Comparison of ENCODE assay signal across 8 mouse cellular contexts in genomic region chr10:128804271-128805091, GRCm38 (mm10). TPM values are rescaled to one million over a fixed set of nuclear protein-coding genes. Genes with fewer than 3 reads are reported as not detected.
DNase-seq lines count a peak whose midpoint lies in the region; ATAC-seq and TF ChIP-seq lines count a peak whose summit lies in the region.

Gene Tmem198b, minus strand, starts transcription at chr10:128804370.

- peak within 1 kb of the TSS; percentile 85 for H3K4me2 ChIP-seq in embryonic facial prominence, embryonic 13.5 days
- H3K4me2 ChIP-seq in kidney, embryonic 14.5 days (replicated peaks; ENCODE audit: low read depth, low read length), result peak within 1 kb of the TSS; percentile 72
- H3K4me2 ChIP-seq in limb, embryonic 15.5 days, result peak within 1 kb of the TSS; percentile 82
- H3K4me2 ChIP-seq in midbrain, postnatal 0 days (ENCODE audit: low read depth, low read length, poor library complexity, severe bottlenecking), result peak within 1 kb of the TSS; percentile 77

- WGBS in embryonic facial prominence, embryonic 13.5 days, result 0% methylated on average over 28 of the region's 28 CpGs
- under 1% methylated on average over 27 of the region's 28 CpGs for WGBS in heart, embryonic 10.5 days
- under 1% methylated on average over 28 of the region's 28 CpGs for WGBS in kidney, embryonic 14.5 days
- WGBS in limb, embryonic 15.5 days, result under 1% methylated on average over 28 of the region's 28 CpGs
- under 1% methylated on average over 26 of the region's 28 CpGs for WGBS in midbrain, postnatal 0 days

- no peaks in the 10 kb centered on the region for H3K27me3 ChIP-seq in embryonic facial prominence, embryonic 13.5 days
- no peaks in the 10 kb centered on the region for H3K27me3 ChIP-seq in heart, embryonic 10.5 days (ENCODE audit: insufficient read depth, poor library complexity, severe bottlenecking)
- H3K27me3 ChIP-seq in kidney, embryonic 14.5 days (ENCODE audit: control insufficient read depth, insufficient read depth, low read length), result no peaks in the 10 kb centered on the region
- H3K27me3 ChIP-seq in limb, embryonic 15.5 days, result no peaks in the 10 kb centered on the region
- H3K27me3 ChIP-seq in midbrain, postnatal 0 days (ENCODE audit: insufficient read depth, low read length), result no peaks in the 10 kb centered on the region
- no peaks in the 10 kb centered on the region for H3K27me3 ChIP-seq in splenic B cell, adult 2 months (ENCODE audit: control insufficient read depth, insufficient read depth, low read length, poor library complexity, severe bottlenecking)

- H3K4me3 ChIP-seq in embryonic facial prominence, embryonic 13.5 days, result peak within 1 kb of the TSS; percentile 82
- H3K4me3 ChIP-seq in heart, embryonic 10.5 days, result peak within 1 kb of the TSS; percentile 89
- H3K4me3 ChIP-seq in kidney, embryonic 14.5 days (ENCODE audit: low read length), result peak within 1 kb of the TSS; percentile 85
- peak within 1 kb of the TSS; percentile 65 for H3K4me3 ChIP-seq in limb, embryonic 15.5 days
- H3K4me3 ChIP-seq in midbrain, postnatal 0 days (ENCODE audit: low read depth, low read length), result peak within 1 kb of the TSS; percentile 85

- peak within 1 kb of the TSS; percentile 96 for H3K9ac ChIP-seq in embryonic facial prominence, embryonic 13.5 days
- H3K9ac ChIP-seq in kidney, embryonic 14.5 days (ENCODE audit: low read depth, low read length), result peak within 1 kb of the TSS; percentile 83
- peak within 1 kb of the TSS; percentile 70 for H3K9ac ChIP-seq in limb, embryonic 15.5 days
- H3K9ac ChIP-seq in midbrain, postnatal 0 days (replicated peaks; ENCODE audit: low read length, poor library complexity, severe bottlenecking), result peak within 1 kb of the TSS; percentile 87

- peaks cover 48% of the 10 kb centered on the region for H3K36me3 ChIP-seq in embryonic facial prominence, embryonic 13.5 days
- H3K36me3 ChIP-seq in heart, embryonic 10.5 days, result peaks cover 38% of the 10 kb centered on the region
- peaks cover 26% of the 10 kb centered on the region; the same call in 1 of the 2 replicates for H3K36me3 ChIP-seq in kidney, embryonic 14.5 days (ENCODE audit: control insufficient read depth, insufficient read depth, low read length)
- H3K36me3 ChIP-seq in limb, embryonic 15.5 days, result peaks cover 42% of the 10 kb centered on the region
- H3K36me3 ChIP-seq in midbrain, postnatal 0 days (ENCODE audit: insufficient read depth, low read length), result peaks cover 14% of the 10 kb centered on the region; the same call in 1 of the 2 replicates
- peaks cover 5% of the 10 kb centered on the region; the same call in 1 of the 2 replicates for H3K36me3 ChIP-seq in splenic B cell, adult 2 months (ENCODE audit: control insufficient read depth, insufficient read depth, low read length, poor library complexity, severe bottlenecking)

- no peak for TF ChIP-seq CTCF in midbrain, postnatal 0 days (IDR thresholded peaks at IDR 0.05)

- H3K9me3 ChIP-seq in embryonic facial prominence, embryonic 13.5 days, result no peaks in the 10 kb centered on the region
- H3K9me3 ChIP-seq in heart, embryonic 10.5 days, result no peaks in the 10 kb centered on the region
- no peaks in the 10 kb centered on the region for H3K9me3 ChIP-seq in kidney, embryonic 14.5 days (ENCODE audit: control insufficient read depth, low read length)
- no peaks in the 10 kb centered on the region for H3K9me3 ChIP-seq in limb, embryonic 15.5 days
- no peaks in the 10 kb centered on the region for H3K9me3 ChIP-seq in midbrain, postnatal 0 days (ENCODE audit: low read length)

- H3K4me1 ChIP-seq in embryonic facial prominence, embryonic 13.5 days, result peaks cover 55% of the 10 kb centered on the region
- peaks cover 55% of the 10 kb centered on the region for H3K4me1 ChIP-seq in heart, embryonic 10.5 days
- H3K4me1 ChIP-seq in kidney, embryonic 14.5 days (ENCODE audit: control insufficient read depth, insufficient read depth, low read length), result peaks cover 36% of the 10 kb centered on the region
- peaks cover 56% of the 10 kb centered on the region for H3K4me1 ChIP-seq in limb, embryonic 15.5 days
- H3K4me1 ChIP-seq in midbrain, postnatal 0 days (ENCODE audit: insufficient read depth, low read length), result peaks cover 28% of the 10 kb centered on the region

- peak within 1 kb of the TSS; percentile 99 for H3K27ac ChIP-seq in embryonic facial prominence, embryonic 13.5 days
- H3K27ac ChIP-seq in heart, embryonic 10.5 days, result peak within 1 kb of the TSS; percentile 95
- peak within 1 kb of the TSS; percentile 98 for H3K27ac ChIP-seq in kidney, embryonic 14.5 days (ENCODE audit: low read depth, low read length)
- peak within 1 kb of the TSS; percentile 98 for H3K27ac ChIP-seq in limb, embryonic 15.5 days
- peak within 1 kb of the TSS; percentile 96 for H3K27ac ChIP-seq in midbrain, postnatal 0 days (ENCODE audit: low read depth, low read length)

- peak; percentile 53 for ATAC-seq in embryonic facial prominence, embryonic 13.5 days (ENCODE audit: insufficient number of reproducible peaks, insufficient read depth, low FRiP score, low TSS enrichment, low read depth)
- peak; percentile 68 for ATAC-seq in kidney, embryonic 14.5 days (ENCODE audit: low FRiP score, low TSS enrichment)
- ATAC-seq in limb, embryonic 15.5 days (ENCODE audit: insufficient number of reproducible peaks, low FRiP score, low TSS enrichment, low read depth), result peak; percentile 52
- peak; percentile 68 for ATAC-seq in midbrain, postnatal 0 days (ENCODE audit: low FRiP score)

- peak; percentile 90 for DNase-seq in A20 (ENCODE audit: low read depth, low spot score)
- peak; percentile 59 for DNase-seq in adrenal gland, postnatal 25 days
- DNase-seq in heart, embryonic 10.5 days (ENCODE audit: low spot score), result peak; percentile 90
- DNase-seq in midbrain, postnatal 0 days (ENCODE audit: low spot score), result peak; percentile 79
- DNase-seq in splenic B cell, adult 2 months (ENCODE audit: low read depth, low spot score), result peak; percentile 88

RNA-seq across cellular contexts. Expression of gene Tmem198b, which starts in this region (rescaled TPM):
- total RNA-seq in adrenal gland, postnatal 25 days (2021), result 8.8 and 13.8 TPM in 2 replicates
- polyA plus RNA-seq in embryonic facial prominence, embryonic 13.5 days (2015; fragmentation: Nextera tagmentation; extraction: Ambion mirVana), result 25.5 and 26.0 TPM in 2 replicates
- 13.6 and 16.3 TPM in 2 replicates for polyA plus RNA-seq in heart, embryonic 10.5 days (2016; fragmentation: Nextera tagmentation; extraction: Ambion mirVana)
- polyA plus RNA-seq in kidney, embryonic 14.5 days (2014; fragmentation: Nextera tagmentation; extraction: Ambion mirVana), result 14.6 and 15.9 TPM in 2 replicates
- polyA plus RNA-seq in limb, embryonic 15.5 days (2015; fragmentation: Nextera tagmentation; extraction: Ambion mirVana), result 24.3 and 24.4 TPM in 2 replicates
- total RNA-seq in midbrain, postnatal 0 days (2014; rRNA removed), result 18.6 and 21.8 TPM in 2 replicates
- 17.1 and 18.9 TPM in 2 replicates for polyA plus RNA-seq in midbrain, postnatal 0 days (2015; fragmentation: Nextera tagmentation; extraction: Ambion mirVana)

Comparison
In these comparisons a context has a peak if more than half of its experiments do, and no peak if none do; other contexts are left out.
1. Peak in every context shown above with its lines: DNase-seq, ATAC-seq, H3K4me3 ChIP-seq and H3K27ac ChIP-seq.